Comparison of ENCODE assay signal across 8 mouse cellular contexts in the genomic region with DNA sequence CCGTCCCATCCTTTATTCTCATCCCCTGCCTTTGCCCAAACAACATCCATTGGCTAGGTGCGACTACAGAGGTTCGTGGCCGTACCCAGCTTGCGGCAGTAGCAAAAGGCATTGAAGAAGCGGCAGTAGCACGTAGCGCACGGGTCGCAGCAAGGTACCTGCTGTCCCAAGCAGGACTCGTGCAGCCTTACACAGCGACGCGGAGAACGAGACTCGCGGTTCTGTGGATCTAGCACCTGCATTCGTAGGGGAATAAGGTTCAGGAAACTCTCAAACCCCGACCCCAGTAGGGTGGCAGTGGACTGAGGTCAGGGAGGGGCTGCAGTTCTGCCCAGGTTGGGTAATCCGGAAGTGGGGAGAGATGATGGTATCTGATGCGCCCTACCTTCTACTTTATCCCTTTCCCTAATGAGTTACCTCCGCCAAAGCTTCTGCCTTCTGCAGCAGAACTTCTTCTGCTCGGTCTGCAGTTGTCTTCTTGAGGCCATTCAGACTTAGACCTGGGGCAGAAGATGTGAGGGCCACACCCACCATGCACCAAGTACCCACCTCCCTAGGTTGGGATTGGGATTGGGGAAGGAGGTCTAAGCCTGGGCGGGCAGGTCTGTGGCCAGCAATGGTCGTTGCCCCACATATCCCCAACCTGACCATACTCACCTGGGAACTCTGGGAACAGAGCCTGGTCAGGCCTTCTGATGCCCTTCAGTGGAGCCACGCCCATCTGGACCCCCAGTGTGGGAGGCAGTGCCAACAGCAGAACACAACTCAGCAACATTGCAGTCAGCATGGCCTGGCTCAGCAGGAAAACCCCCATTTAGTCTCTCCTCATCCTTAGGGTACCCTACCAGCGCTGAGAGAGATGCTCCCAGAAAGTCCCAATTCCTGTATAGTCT. TPM values are rescaled to one million over a fixed set of nuclear protein-coding genes. Genes with fewer than 3 reads are reported as not detected.
DNase-seq lines count a peak whose midpoint lies in the region; ATAC-seq and TF ChIP-seq lines count a peak whose summit lies in the region.

No protein-coding gene starts in this region.

- no peak overlapping the region; the same call in 1 of the 2 replicates for H3K27ac ChIP-seq in left cerebral cortex, adult 2 months
- H3K27ac ChIP-seq in bone marrow, adult 2 months (ENCODE audit: control insufficient read depth, insufficient read depth, low read depth, low read length, poor library complexity), result peak overlapping the region; percentile 57
- peak overlapping the region; percentile 86 for H3K27ac ChIP-seq in forebrain, embryonic 10.5 days
- no peak overlapping the region for H3K27ac ChIP-seq in intestine, embryonic 16.5 days (ENCODE audit: low read length)

- peak; percentile 10 for ATAC-seq in intestine, embryonic 16.5 days

- H3K36me3 ChIP-seq in forebrain, embryonic 10.5 days (replicated peaks), result 0 out of 2 replicates have a peak, but pooled peaks cover 2% of the 10 kb centered on the region
- H3K36me3 ChIP-seq in intestine, embryonic 16.5 days (ENCODE audit: control insufficient read depth, insufficient read depth, low read length), result no peaks in the 10 kb centered on the region

- H3K4me1 ChIP-seq in bone marrow, adult 2 months (ENCODE audit: control insufficient read depth, insufficient read depth, low read length), result peaks cover 4% of the 10 kb centered on the region
- H3K4me1 ChIP-seq in forebrain, embryonic 10.5 days, result peaks cover 28% of the 10 kb centered on the region
- peaks cover 18% of the 10 kb centered on the region for H3K4me1 ChIP-seq in intestine, embryonic 16.5 days (ENCODE audit: control insufficient read depth, insufficient read depth, low read length)

- peak overlapping the region; percentile 99 for H3K4me3 ChIP-seq in left cerebral cortex, adult 2 months
- peak overlapping the region; percentile 79 for H3K4me3 ChIP-seq in bone marrow, adult 2 months (replicated peaks; ENCODE audit: control insufficient read depth, low read depth, low read length)
- H3K4me3 ChIP-seq in forebrain, embryonic 10.5 days, result peak overlapping the region; percentile 80
- peak overlapping the region; percentile 94 for H3K4me3 ChIP-seq in intestine, embryonic 16.5 days (ENCODE audit: low read length)

- no peak for TF ChIP-seq CTCF in left cerebral cortex, adult 2 months (IDR thresholded peaks at IDR 0.05)
- no peak for TF ChIP-seq CTCF in bone marrow, adult 2 months (IDR thresholded peaks at IDR 0.05; ENCODE audit: control insufficient read depth, insufficient read depth, low read length)

- intact Hi-C loops in left cerebral cortex, adult 2 months (cut with DNase I), result loop anchor here (1.0 to 5.0 kb wide), 4 partner anchors 27 to 120 kb away; a partner anchor contains a TSS
- intact Hi-C loops in left cerebral cortex, postnatal 25 days (cut with DNase I), result loop anchor here (1.0 to 5.0 kb wide), 3 partner anchors 38 to 70 kb away; a partner anchor contains a TSS

- H3K27me3 ChIP-seq in forebrain, embryonic 10.5 days (ENCODE audit: poor library complexity, severe bottlenecking), result peaks cover 8% of the 10 kb centered on the region
- no peaks in the 10 kb centered on the region for H3K27me3 ChIP-seq in intestine, embryonic 16.5 days (replicated peaks; ENCODE audit: control insufficient read depth, insufficient read depth, low read length)

- no peaks in the 10 kb centered on the region for H3K9me3 ChIP-seq in forebrain, embryonic 10.5 days
- H3K9me3 ChIP-seq in intestine, embryonic 16.5 days (ENCODE audit: control insufficient read depth, low read length), result no peaks in the 10 kb centered on the region

- H3K4me2 ChIP-seq in intestine, embryonic 16.5 days (ENCODE audit: low read depth, low read length), result peak overlapping the region; percentile 81

- peak overlapping the region; percentile 71 for H3K9ac ChIP-seq in intestine, embryonic 16.5 days (ENCODE audit: low read depth, low read length)

- no peak for DNase-seq in left cerebral cortex, adult 2 months (ENCODE audit: extremely low spot score in 1 of 2, low spot score in 2 of 2)
- no peak for DNase-seq in left cerebral cortex, adult 18-20 months (ENCODE audit: low spot score in 2 of 2)
- peak; percentile 33 for DNase-seq in forebrain, embryonic 10.5 days (ENCODE audit: extremely low spot score, low spot score)
- DNase-seq in lung, postnatal 14 days, result peak; percentile 29
- DNase-seq in spleen, postnatal 36 days (ENCODE audit: low spot score in 2 of 2), result peak; percentile 25
- no peak for DNase-seq in left cerebral cortex, postnatal 25 days (ENCODE audit: low spot score in 2 of 2)

- no peak for TF ChIP-seq POLR2A in bone marrow, adult 2 months (IDR thresholded peaks at IDR 0.05; ENCODE audit: borderline replicate concordance, control insufficient read depth, low read depth, low read length)

- 13% methylated on average over 27 of the region's 27 CpGs for WGBS in bone marrow, adult 2 months
- WGBS in forebrain, embryonic 10.5 days, result 29% methylated on average over 27 of the region's 27 CpGs
- WGBS in intestine, embryonic 16.5 days, result 23% methylated on average over 27 of the region's 27 CpGs

RNA-seq across cellular contexts. Expression of a gene that starts 1.1 kb away (rescaled TPM):
- total RNA-seq in left cerebral cortex, adult 2 months (2021), result 100 to 1,000 TPM; 288 to 319 TPM
- 100 to 1,000 TPM; 306 to 326 TPM for total RNA-seq in left cerebral cortex, adult 18-20 months (2021)
- 37.5 and 58.3 TPM in 2 replicates for polyA plus RNA-seq in bone marrow, adult 2 months (2011; ENCODE audit: insufficient read depth, insufficient read length, low replicate concordance, missing spikeins)
- polyA plus RNA-seq in forebrain, embryonic 10.5 days (2016; fragmentation: Nextera tagmentation; extraction: Ambion mirVana), result 65.3 and 73.4 TPM in 2 replicates
- polyA plus RNA-seq in intestine, embryonic 16.5 days (2015; fragmentation: Nextera tagmentation; extraction: Ambion mirVana), result 115 and 125 TPM in 2 replicates
- 100 to 1,000 TPM; 317 to 340 TPM for total RNA-seq in left cerebral cortex, postnatal 25 days (2021)

RNA-seq across cellular contexts. Expression of a gene that starts 38.1 kb away (rescaled TPM):
- 10 to 100 TPM; 81.0 to 91.4 TPM for total RNA-seq in left cerebral cortex, adult 2 months (2021)
- total RNA-seq in left cerebral cortex, adult 18-20 months (2021), result 10 to 100 TPM; 70.6 to 84.6 TPM
- polyA plus RNA-seq in bone marrow, adult 2 months (2011; ENCODE audit: insufficient read depth, insufficient read length, low replicate concordance, missing spikeins), result 11.9 and 23.1 TPM in 2 replicates
- polyA plus RNA-seq in forebrain, embryonic 10.5 days (2016; fragmentation: Nextera tagmentation; extraction: Ambion mirVana), result 13.9 and 14.4 TPM in 2 replicates
- polyA plus RNA-seq in intestine, embryonic 16.5 days (2015; fragmentation: Nextera tagmentation; extraction: Ambion mirVana), result 17.1 and 17.8 TPM in 2 replicates
- total RNA-seq in left cerebral cortex, postnatal 25 days (2021), result 10 to 100 TPM; 77.0 to 81.5 TPM

RNA-seq across cellular contexts. Expression of a gene that starts 48.4 kb away (rescaled TPM):
- not detected for total RNA-seq in left cerebral cortex, adult 2 months (2021)
- not detected for total RNA-seq in left cerebral cortex, adult 18-20 months (2021)
- 0.82 TPM in 1 of 2 replicates, not detected in the other for polyA plus RNA-seq in bone marrow, adult 2 months (2011; ENCODE audit: insufficient read depth, insufficient read length, low replicate concordance, missing spikeins)
- 12.3 and 15.6 TPM in 2 replicates for polyA plus RNA-seq in forebrain, embryonic 10.5 days (2016; fragmentation: Nextera tagmentation; extraction: Ambion mirVana)
- polyA plus RNA-seq in intestine, embryonic 16.5 days (2015; fragmentation: Nextera tagmentation; extraction: Ambion mirVana), result 1.9 and 2.3 TPM in 2 replicates
- not detected for total RNA-seq in left cerebral cortex, postnatal 25 days (2021)

Comparison
In these comparisons a context has a peak if more than half of its experiments do, and no peak if none do; other contexts are left out.
1. DNase-seq: peak in forebrain, embryonic 10.5 days (single experiment), lung, postnatal 14 days (single experiment) and spleen, postnatal 36 days (2 of 2); none in left cerebral cortex, adult 2 months (0 of 2), left cerebral cortex, adult 18-20 months (0 of 2) and left cerebral cortex, postnatal 25 days (0 of 2).
2. H3K27ac ChIP-seq: peak in bone marrow, adult 2 months (single experiment) and forebrain, embryonic 10.5 days (single experiment); none in left cerebral cortex, adult 2 months (single experiment) and intestine, embryonic 16.5 days (single experiment).
3. Peak in every context shown above with its lines, with median percentiles within 50 percentile points of each other: H3K4me3 ChIP-seq.